Mouse (Mus musculus): Measurements from ENCODE around the gene Mlec.

DNA sequence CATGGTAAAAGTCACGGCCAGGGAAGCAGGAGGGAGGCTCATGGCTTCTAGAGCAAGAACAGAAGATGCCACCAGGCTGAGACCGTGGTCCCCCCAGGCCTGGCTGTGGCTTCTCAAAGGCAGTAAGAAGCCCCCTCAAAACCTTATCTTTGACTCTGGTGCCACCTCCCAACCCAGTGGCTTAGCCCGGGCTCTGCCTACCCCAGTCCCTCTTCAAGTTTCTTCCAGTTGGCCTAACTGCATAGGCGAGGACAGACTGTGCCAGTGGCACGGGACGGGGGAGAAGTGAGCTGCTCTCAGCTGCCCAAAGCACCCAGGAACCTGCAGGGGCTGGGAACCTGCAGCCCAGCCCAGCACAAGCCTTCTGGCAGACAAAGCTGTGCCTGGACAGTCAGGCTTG, 33.3 kb downstream of the Mlec start:
- TF ChIP-seq CTCF (IDR thresholded peaks at IDR 0.05; ENCODE audit: low read depth, low read length) (no peak), POLR2A (IDR thresholded peaks at IDR 0.05; ENCODE audit: borderline replicate concordance, low read depth, low read length) (no peak)

All from bone marrow macrophage, adult 2 months (primary cell).